Comparison of ENCODE assay signal across 8 mouse cellular contexts in the genomic region with DNA sequence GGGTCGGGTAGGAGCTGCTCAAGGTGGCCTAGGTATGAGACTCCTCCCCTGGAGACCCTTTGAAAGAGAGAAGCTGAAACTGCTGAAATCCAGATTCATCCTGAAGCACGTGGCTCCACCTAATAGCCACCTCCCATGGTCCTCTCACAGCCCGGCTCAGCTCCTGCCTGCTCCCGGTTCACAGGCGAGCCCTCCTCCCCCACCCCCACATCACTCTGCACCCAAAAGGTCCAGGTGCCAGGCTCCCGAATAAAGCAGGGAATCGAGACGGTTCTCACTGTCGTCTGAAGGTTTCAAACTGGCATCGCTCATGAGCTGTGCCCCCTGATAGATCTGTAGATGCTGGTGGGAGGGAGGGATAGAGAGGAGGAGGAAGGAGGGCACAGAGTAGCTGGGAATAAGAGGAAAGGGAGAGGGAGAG. TPM values are rescaled to one million over a fixed set of nuclear protein-coding genes. Genes with fewer than 3 reads are reported as not detected.
A peak's percentile ranks its signal among the peaks of the same experiment; 100 is the strongest.
DNase-seq lines count a peak whose midpoint lies in the region; ATAC-seq and TF ChIP-seq lines count a peak whose summit lies in the region.

No protein-coding gene starts in this region.

- no peak for ATAC-seq in kidney, postnatal 0 days (replicated peaks; ENCODE audit: low FRiP score, low read depth)
- peak; percentile 55 for ATAC-seq in hindbrain, embryonic 13.5 days (ENCODE audit: low FRiP score)
- ATAC-seq in midbrain, postnatal 0 days (ENCODE audit: low FRiP score), result peak; percentile 48

- 0 out of 2 replicates have a peak, but pooled peaks cover 3% of the 10 kb centered on the region for H3K4me1 ChIP-seq in kidney, postnatal 0 days (replicated peaks; ENCODE audit: insufficient read depth, low read length)
- peaks cover 21% of the 10 kb centered on the region for H3K4me1 ChIP-seq in hindbrain, embryonic 13.5 days (replicated peaks)
- H3K4me1 ChIP-seq in midbrain, postnatal 0 days (ENCODE audit: insufficient read depth, low read length), result no peaks in the 10 kb centered on the region

- TF ChIP-seq CTCF in kidney, postnatal 0 days (IDR thresholded peaks at IDR 0.05; ENCODE audit: low read depth), result no peak
- TF ChIP-seq CTCF in midbrain, postnatal 0 days (IDR thresholded peaks at IDR 0.05), result no peak

- H3K4me2 ChIP-seq in kidney, postnatal 0 days (ENCODE audit: low read length), result peak overlapping the region; percentile 63
- peak overlapping the region; percentile 61 for H3K4me2 ChIP-seq in hindbrain, embryonic 13.5 days
- peak overlapping the region; percentile 64 for H3K4me2 ChIP-seq in midbrain, postnatal 0 days (ENCODE audit: low read depth, low read length, poor library complexity, severe bottlenecking)

- under 1% methylated on average over 10 of the region's 10 CpGs for WGBS in kidney, postnatal 0 days
- WGBS in hindbrain, embryonic 13.5 days, result 9% methylated on average over 10 of the region's 10 CpGs
- WGBS in midbrain, postnatal 0 days, result 2% methylated on average over 10 of the region's 10 CpGs

- peak overlapping the region; percentile 50 for H3K27ac ChIP-seq in kidney, postnatal 0 days
- peak overlapping the region; percentile 77 for H3K27ac ChIP-seq in hindbrain, embryonic 13.5 days
- peak overlapping the region; percentile 82 for H3K27ac ChIP-seq in midbrain, postnatal 0 days (ENCODE audit: low read depth, low read length)

- H3K9ac ChIP-seq in kidney, postnatal 0 days (ENCODE audit: low read depth, low read length), result no peak overlapping the region
- H3K9ac ChIP-seq in hindbrain, embryonic 13.5 days, result peak overlapping the region; percentile 64
- peak overlapping the region; percentile 59 for H3K9ac ChIP-seq in midbrain, postnatal 0 days (replicated peaks; ENCODE audit: low read length, poor library complexity, severe bottlenecking)

- H3K36me3 ChIP-seq in kidney, postnatal 0 days (ENCODE audit: insufficient read depth, low read length), result no peaks in the 10 kb centered on the region
- H3K36me3 ChIP-seq in hindbrain, embryonic 13.5 days, result peaks cover 23% of the 10 kb centered on the region
- 0 out of 2 replicates have a peak, but pooled peaks cover 4% of the 10 kb centered on the region for H3K36me3 ChIP-seq in midbrain, postnatal 0 days (ENCODE audit: insufficient read depth, low read length)

- no peaks in the 10 kb centered on the region for H3K9me3 ChIP-seq in kidney, postnatal 0 days (replicated peaks; ENCODE audit: low read length)
- H3K9me3 ChIP-seq in hindbrain, embryonic 13.5 days, result no peaks in the 10 kb centered on the region
- H3K9me3 ChIP-seq in midbrain, postnatal 0 days (ENCODE audit: low read length), result no peaks in the 10 kb centered on the region

- H3K4me3 ChIP-seq in kidney, postnatal 0 days (replicated peaks; ENCODE audit: low read depth, low read length), result peak overlapping the region; percentile 23
- H3K4me3 ChIP-seq in hindbrain, embryonic 13.5 days, result peak overlapping the region; percentile 33
- peak overlapping the region; percentile 34 for H3K4me3 ChIP-seq in midbrain, postnatal 0 days (ENCODE audit: low read depth, low read length)

- no peak for DNase-seq in kidney, postnatal 0 days (ENCODE audit: low spot score)
- DNase-seq in kidney, adult 9 months, result no peak
- peak; percentile 68 for DNase-seq in cerebellum, adult 9-11 months
- DNase-seq in midbrain, postnatal 0 days (ENCODE audit: low spot score), result peak; percentile 36
- DNase-seq in adrenal gland, postnatal 4 days (ENCODE audit: low spot score in 2 of 2), result no peak
- no peak for DNase-seq in gastrocnemius, adult 8-10 months (ENCODE audit: low spot score in 2 of 2)
- DNase-seq in adrenal gland, adult 18-20 months (ENCODE audit: low spot score in 2 of 2), result no peak

- H3K27me3 ChIP-seq in kidney, postnatal 0 days (ENCODE audit: insufficient read depth, low read length), result no peaks in the 10 kb centered on the region
- no peaks in the 10 kb centered on the region for H3K27me3 ChIP-seq in hindbrain, embryonic 13.5 days
- H3K27me3 ChIP-seq in midbrain, postnatal 0 days (ENCODE audit: insufficient read depth, low read length), result no peaks in the 10 kb centered on the region

RNA-seq across cellular contexts. Expression of a gene that starts 7.1 kb away (rescaled TPM):
- 14.3 and 16.3 TPM in 2 replicates for polyA plus RNA-seq in kidney, postnatal 0 days (2015; fragmentation: Nextera tagmentation; extraction: Ambion mirVana)
- polyA plus RNA-seq in hindbrain, embryonic 13.5 days (2015; fragmentation: Nextera tagmentation; extraction: Ambion mirVana), result 26.2 TPM in 2 replicates
- 32.3 and 43.6 TPM in 2 replicates for total RNA-seq in midbrain, postnatal 0 days (2014; rRNA removed)
- polyA plus RNA-seq in midbrain, postnatal 0 days (2015; fragmentation: Nextera tagmentation; extraction: Ambion mirVana), result 31.4 and 33.9 TPM in 2 replicates
- total RNA-seq in adrenal gland, postnatal 4 days (2021), result 10 to 100 TPM; 11.8 to 13.5 TPM
- total RNA-seq in gastrocnemius, adult 8-10 months (2022), result 1 to 10 TPM; 4.9 to 8.3 (median 6.4) TPM
- total RNA-seq in adrenal gland, adult 18-20 months (2021), result 10 to 100 TPM; 14.2 to 16.9 TPM

RNA-seq across cellular contexts. Expression of a gene that starts 7.3 kb away (rescaled TPM):
- polyA plus RNA-seq in kidney, postnatal 0 days (2015; fragmentation: Nextera tagmentation; extraction: Ambion mirVana), result 34.8 and 38.6 TPM in 2 replicates
- 44.0 and 47.7 TPM in 2 replicates for polyA plus RNA-seq in hindbrain, embryonic 13.5 days (2015; fragmentation: Nextera tagmentation; extraction: Ambion mirVana)
- total RNA-seq in midbrain, postnatal 0 days (2014; rRNA removed), result 36.2 and 37.8 TPM in 2 replicates
- 31.7 and 32.6 TPM in 2 replicates for polyA plus RNA-seq in midbrain, postnatal 0 days (2015; fragmentation: Nextera tagmentation; extraction: Ambion mirVana)
- total RNA-seq in adrenal gland, postnatal 4 days (2021), result 10 to 100 TPM; 47.6 to 51.4 TPM
- total RNA-seq in gastrocnemius, adult 8-10 months (2022), result 10 to 100 TPM; 16.7 to 19.7 (median 17.3) TPM
- total RNA-seq in adrenal gland, adult 18-20 months (2021), result 10 to 100 TPM; 44.1 to 57.6 TPM

RNA-seq across cellular contexts. Expression of a gene that starts 16.4 kb away (rescaled TPM):
- polyA plus RNA-seq in kidney, postnatal 0 days (2015; fragmentation: Nextera tagmentation; extraction: Ambion mirVana), result 1.1 and 1.4 TPM in 2 replicates
- polyA plus RNA-seq in hindbrain, embryonic 13.5 days (2015; fragmentation: Nextera tagmentation; extraction: Ambion mirVana), result 2.4 and 2.6 TPM in 2 replicates
- total RNA-seq in midbrain, postnatal 0 days (2014; rRNA removed), result 0.94 and 1.3 TPM in 2 replicates
- 0.86 and 1.5 TPM in 2 replicates for polyA plus RNA-seq in midbrain, postnatal 0 days (2015; fragmentation: Nextera tagmentation; extraction: Ambion mirVana)
- 1 to 10 TPM; 1.2 to 1.5 TPM for total RNA-seq in adrenal gland, postnatal 4 days (2021)
- not detected for total RNA-seq in gastrocnemius, adult 8-10 months (2022)
- total RNA-seq in adrenal gland, adult 18-20 months (2021), result under 1 TPM; 0.36 to 0.48 TPM

RNA-seq across cellular contexts. Expression of a gene that starts 16.8 kb away (rescaled TPM):
- polyA plus RNA-seq in kidney, postnatal 0 days (2015; fragmentation: Nextera tagmentation; extraction: Ambion mirVana), result 34.6 and 35.4 TPM in 2 replicates
- 18.2 and 18.7 TPM in 2 replicates for polyA plus RNA-seq in hindbrain, embryonic 13.5 days (2015; fragmentation: Nextera tagmentation; extraction: Ambion mirVana)
- 11.6 and 25.3 TPM in 2 replicates for total RNA-seq in midbrain, postnatal 0 days (2014; rRNA removed)
- 9.3 and 9.4 TPM in 2 replicates for polyA plus RNA-seq in midbrain, postnatal 0 days (2015; fragmentation: Nextera tagmentation; extraction: Ambion mirVana)
- total RNA-seq in adrenal gland, postnatal 4 days (2021), result 10 to 100 TPM; 47.5 to 49.5 TPM
- 10 to 100 TPM; 39.3 to 42.7 (median 41.5) TPM for total RNA-seq in gastrocnemius, adult 8-10 months (2022)
- 10 to 100 TPM; 33.6 to 42.2 TPM for total RNA-seq in adrenal gland, adult 18-20 months (2021)

RNA-seq across cellular contexts. Expression of a gene that starts 28.8 kb away (rescaled TPM):
- polyA plus RNA-seq in kidney, postnatal 0 days (2015; fragmentation: Nextera tagmentation; extraction: Ambion mirVana), result not detected in 2 replicates
- polyA plus RNA-seq in hindbrain, embryonic 13.5 days (2015; fragmentation: Nextera tagmentation; extraction: Ambion mirVana), result 0.28 and 0.49 TPM in 2 replicates
- 0.38 and 0.60 TPM in 2 replicates for total RNA-seq in midbrain, postnatal 0 days (2014; rRNA removed)
- 0.62 and 0.74 TPM in 2 replicates for polyA plus RNA-seq in midbrain, postnatal 0 days (2015; fragmentation: Nextera tagmentation; extraction: Ambion mirVana)
- under 1 TPM; 0.56 to 0.78 TPM for total RNA-seq in adrenal gland, postnatal 4 days (2021)
- not detected for total RNA-seq in gastrocnemius, adult 8-10 months (2022)
- under 1 TPM in 1 of 2 experiments, not detected in 1; 0.33 TPM for total RNA-seq in adrenal gland, adult 18-20 months (2021)

Comparison
In these comparisons a context has a peak if more than half of its experiments do, and no peak if none do; other contexts are left out.
1. DNase-seq: peak in cerebellum, adult 9-11 months (single experiment) and midbrain, postnatal 0 days (single experiment); none in kidney, postnatal 0 days (single experiment), kidney, adult 9 months (single experiment), adrenal gland, postnatal 4 days (0 of 2), gastrocnemius, adult 8-10 months (0 of 2) and adrenal gland, adult 18-20 months (0 of 2).
2. Peak in every context shown above with its lines, with median percentiles within 50 percentile points of each other: H3K27ac ChIP-seq, H3K4me2 ChIP-seq and H3K4me3 ChIP-seq.